Mouse (Mus musculus) gastrocnemius, adult 18-20 months (tissue): ENCODE results near the gene Gcg. TPM values are rescaled to one million over a fixed set of nuclear protein-coding genes. Genes with fewer than 3 reads are reported as not detected.

ENCODE experiments used
- DNase-seq: peaks from one replicate; pipeline ENCODE4 v3.0.0; 2021; ENCODE audit warnings: low spot score
- long read RNA-seq, 2 experiments: library from polyadenylated mRNA; stranded (forward); transcript quantifications; one replicate each; pipeline ENCODE4 v2.0.0; 2021
- total RNA-seq, 2 experiments: library from RNA; stranded (reverse); gene quantifications; 2 replicates each; pipeline ENCODE4 v1.2.3; 2021

Gcg gene
- not detected for total RNA-seq
- long read RNA-seq, experiment 1, result 0 reads
- long read RNA-seq, experiment 2, result 0 reads

DNA sequence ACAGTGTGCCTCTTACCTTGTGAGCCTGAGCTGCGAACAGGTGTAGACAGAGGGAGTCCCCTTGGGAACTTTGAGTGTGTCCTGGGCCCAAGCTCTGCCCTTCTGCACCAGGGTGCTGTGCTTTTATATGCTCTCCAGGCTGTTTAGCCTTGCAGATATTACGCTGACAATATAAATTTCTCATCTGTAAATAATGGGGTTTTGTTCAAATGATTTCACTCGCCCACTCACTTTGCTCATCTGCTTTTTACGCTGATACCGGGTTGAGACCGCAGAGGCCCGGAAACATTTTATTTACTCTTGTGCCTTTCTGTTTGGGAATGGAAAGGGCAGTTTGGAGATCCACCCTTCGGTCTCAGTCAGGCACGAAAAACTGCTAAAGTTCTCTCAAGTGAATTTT, at the start of gene Gcg:
TSS of gene Gcg (minus strand) at position 101 of the 400 bp plus-strand sequence.
- DNase-seq, result no peak

DNA sequence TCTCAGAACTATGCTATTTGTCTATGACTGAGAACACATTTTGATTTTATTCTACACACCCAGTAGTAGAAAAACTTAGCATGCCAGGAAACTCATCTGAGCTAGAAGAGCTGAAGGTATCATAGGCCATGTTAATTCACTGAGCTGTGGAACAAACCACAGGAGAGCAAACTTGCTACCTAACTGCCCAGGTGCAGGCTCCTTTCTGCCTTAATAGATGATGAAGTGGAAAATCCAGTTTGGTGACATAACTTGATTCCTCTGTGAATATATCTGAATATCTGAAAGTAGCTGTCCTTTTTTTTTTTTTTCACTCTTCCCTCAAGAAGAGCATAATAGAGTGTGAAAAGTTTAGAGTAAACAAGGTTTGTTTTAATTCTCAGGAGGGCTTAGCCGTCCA, 47.6 kb upstream of the Gcg start:
- no peak for DNase-seq

DNA sequence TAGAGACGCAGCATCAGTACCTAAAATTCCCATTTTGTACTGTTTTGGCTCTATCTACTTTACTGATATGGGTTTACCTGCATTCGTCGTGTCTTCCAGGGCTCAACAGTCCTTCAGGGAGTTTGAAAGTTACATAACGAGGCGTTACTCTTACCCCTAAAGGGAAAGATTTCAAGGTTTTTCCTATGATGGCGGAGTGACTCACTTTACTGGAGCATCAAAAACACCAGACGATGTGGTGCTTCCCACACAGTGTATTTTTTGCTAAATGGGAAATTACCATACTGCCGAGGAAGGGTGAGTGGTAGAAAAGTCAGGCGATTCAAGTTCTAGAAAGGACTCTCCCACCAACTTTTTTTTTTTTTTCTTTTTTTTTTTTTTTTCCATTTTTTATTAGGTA, 42.9 kb upstream of the Gcg start:
- DNase-seq, result no peak

DNA sequence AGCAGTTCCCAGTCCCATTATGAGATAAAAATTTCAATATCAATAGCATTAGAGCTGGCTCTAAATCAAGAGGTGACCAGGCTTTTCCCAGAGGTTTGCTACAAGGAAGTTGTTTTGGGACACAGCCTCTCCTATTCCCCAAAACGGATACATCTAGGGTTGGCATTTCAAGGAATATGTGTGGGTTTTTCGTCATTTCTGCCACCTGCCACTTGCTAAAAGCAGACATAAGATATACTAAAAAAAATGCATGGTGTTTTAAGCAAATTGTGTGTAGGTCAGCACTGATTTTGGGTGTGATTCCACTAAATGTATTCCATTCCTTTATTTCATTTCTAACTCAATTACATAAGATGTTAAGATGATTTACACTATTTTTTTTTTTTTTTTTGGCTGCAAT, 34.3 kb upstream of the Gcg start:
- DNase-seq, result no peak

- no peak for DNase-seq
Observed at GRCm38 (mm10) chr2:62514477-62514876, 31.0 kb upstream of the Gcg start.

GRCm38 (mm10) chr2:62513477-62513876, 30.0 kb upstream of the Gcg start:
- no peak for DNase-seq

DNA sequence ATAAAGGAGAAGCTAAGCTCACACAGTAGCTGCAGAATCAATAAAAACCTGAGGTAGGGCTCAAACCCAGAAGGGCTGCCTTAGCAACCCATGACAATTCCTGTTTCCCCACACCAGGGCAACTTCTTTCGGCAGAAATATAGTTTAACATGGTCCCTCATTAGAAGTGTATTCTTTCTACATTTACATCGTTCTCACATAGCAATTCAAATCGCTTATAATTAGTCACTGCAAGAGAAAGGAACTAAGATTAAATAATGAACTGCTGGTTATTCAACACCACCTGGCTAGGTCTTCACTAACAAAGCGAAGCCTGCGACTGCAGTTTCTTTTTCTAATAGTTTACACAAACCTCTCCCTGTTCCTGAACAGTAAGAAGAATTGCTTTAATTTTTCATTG, 23.7 kb upstream of the Gcg start:
- no peak for DNase-seq

DNA sequence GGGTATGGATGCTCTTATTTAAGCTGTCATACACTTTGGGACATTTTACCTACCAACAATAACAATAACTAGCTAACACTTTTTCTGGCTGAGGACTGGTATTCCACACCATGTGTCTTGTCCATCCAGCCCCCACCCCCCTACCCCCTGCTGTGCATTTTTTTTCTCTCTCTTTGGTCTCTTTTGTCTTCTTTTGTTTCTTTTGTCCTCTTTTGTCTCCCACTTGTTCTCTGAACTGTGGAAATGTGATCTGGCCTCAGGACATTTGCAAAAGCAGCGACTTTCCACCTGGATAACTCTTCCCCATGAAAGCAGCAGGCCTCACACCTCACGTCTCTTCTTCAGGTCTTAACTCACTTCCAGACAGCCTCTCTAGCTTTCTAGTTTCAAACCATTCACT, 23.0 kb upstream of the Gcg start:
- no peak for DNase-seq

DNA sequence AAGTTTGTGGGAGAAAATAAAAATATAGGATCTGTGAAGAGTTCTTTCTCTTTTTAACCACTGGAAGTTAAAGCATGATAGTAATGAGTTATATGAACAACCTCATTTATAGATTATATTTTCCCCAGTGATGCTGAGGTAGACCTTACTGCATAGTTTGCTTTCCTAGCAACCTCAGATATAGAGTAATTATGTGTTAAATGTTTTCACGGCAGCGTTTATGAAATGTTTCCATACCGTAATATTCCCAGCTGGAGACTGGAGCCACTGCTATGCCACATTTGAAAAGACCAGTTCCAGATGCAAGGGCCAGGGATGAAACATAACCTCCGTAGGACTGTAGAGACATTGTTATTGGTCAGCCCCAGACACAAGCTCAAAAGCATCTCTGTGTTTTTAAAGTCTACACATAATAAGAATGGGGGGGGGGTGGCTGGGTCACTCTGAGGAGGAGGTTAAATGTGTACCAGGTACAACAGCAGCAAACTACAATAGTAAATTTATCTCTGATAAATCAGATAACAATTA, 20.9 kb upstream of the Gcg start:
- no peak for DNase-seq

DNA sequence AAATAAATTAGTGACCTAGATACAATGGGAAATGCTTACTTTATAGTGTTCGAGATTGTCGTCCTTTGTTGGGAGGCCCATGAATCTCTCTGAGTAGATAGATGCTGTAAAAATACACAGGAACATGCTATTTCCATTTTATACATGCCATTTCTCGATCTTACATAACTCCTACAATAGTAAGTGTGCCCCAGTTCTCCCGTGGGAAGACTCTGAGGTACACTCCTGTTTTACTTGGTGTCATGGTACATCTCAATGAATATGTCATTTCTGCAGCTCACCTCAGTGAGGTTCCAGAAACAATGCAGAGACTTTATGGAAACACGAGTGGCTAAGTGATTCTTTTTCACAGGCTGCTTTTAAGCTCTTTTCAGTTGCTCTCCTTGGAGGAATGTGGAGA, 19.9 kb upstream of the Gcg start:
- DNase-seq, result no peak

- DNase-seq, result no peak
Observed at GRCm38 (mm10) chr2:62502516-62502915, 19.1 kb upstream of the Gcg start.

GRCm38 (mm10) chr2:62498821-62499220, 15.4 kb upstream of the Gcg start:
- no peak for DNase-seq

- DNase-seq, result no peak
Observed at GRCm38 (mm10) chr2:62498086-62498485, 14.6 kb upstream of the Gcg start.

DNA sequence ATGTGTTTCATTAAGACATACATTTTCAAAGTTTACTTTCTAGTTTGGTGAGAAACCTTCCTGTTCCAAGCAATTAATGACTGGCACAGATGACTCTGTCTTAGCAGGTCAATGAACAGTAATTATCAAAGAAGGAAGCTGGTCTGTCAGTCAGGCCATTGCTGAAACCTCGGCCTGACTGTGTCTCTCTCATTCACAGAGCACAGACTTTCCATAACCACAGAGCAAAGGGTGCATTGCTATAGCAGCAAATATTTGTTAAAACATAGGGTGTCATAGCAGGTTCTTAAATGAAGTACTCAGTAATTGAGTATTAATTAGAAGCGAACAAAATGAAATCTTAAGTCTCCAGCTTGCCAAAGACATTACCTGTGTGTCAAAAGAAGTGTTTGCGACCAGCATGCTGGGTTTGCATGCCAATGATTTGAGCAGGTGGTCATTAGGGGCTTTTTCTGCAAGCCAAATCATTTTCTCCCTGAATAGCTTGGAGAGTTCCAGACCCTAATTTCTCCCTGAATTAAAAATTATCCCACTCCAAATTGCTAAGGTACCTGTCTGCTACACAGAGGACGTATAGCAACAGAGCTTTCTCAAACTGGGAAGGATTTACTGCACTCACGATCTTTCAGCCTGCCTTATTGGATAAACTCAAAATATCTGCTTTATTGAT, 14.0 kb upstream of the Gcg start:
- DNase-seq, result no peak

GRCm38 (mm10) chr2:62495407-62495806, 12.0 kb upstream of the Gcg start:
- no peak for DNase-seq

- no peak for DNase-seq
Observed at GRCm38 (mm10) chr2:62489832-62490231, 6.4 kb upstream of the Gcg start.

- DNase-seq, result no peak
Observed at GRCm38 (mm10) chr2:62484906-62485305, 1.5 kb upstream of the Gcg start.

DNA sequence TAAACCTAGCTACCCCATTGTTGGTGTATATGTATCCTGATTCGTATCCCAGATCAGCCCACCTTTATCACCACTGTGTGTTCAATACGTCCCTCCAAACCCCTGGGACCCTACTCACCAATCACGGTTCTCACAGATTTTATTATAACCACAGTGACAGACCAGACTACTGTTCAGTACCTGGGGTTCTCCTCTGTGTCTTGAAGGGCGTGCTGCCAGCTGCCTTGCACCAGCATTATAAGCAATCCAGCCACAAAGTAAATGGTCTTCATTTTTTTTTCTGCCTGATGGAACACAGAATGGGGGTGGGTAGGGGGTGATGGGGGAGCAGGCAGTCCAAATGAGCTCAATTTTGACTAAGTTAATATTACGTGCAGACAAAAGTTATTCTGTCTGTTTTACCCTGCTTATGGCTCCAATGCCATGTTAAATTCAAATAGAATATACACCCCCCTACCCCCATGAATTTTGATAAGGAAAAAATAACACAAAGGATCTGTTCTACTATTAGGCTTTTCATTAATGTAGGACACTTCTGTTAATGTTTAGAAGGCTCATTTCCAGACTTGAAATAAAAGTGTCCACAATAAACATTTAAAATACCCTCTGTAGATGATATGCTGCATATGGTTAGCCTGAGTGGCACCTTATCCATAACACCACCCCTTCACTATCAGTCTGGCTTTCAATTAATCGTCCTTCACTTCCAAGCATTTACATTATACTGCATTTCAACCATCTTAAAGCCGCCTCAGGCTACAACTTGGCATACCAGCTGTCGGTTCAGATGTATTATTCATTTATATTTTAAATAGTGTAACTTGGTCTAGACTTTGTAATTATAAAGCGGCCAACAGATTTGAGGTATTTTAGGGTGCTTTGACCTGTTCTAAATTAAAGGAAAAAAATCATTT, 2.9 kb downstream of the Gcg start:
- DNase-seq, result no peak

- DNase-seq, result peak; percentile 12
Observed at GRCm38 (mm10) chr2:62469551-62469950, 13.9 kb downstream of the Gcg start.

GRCm38 (mm10) chr2:62463287-62463686, 20.2 kb downstream of the Gcg start:
- DNase-seq, result no peak

DNA sequence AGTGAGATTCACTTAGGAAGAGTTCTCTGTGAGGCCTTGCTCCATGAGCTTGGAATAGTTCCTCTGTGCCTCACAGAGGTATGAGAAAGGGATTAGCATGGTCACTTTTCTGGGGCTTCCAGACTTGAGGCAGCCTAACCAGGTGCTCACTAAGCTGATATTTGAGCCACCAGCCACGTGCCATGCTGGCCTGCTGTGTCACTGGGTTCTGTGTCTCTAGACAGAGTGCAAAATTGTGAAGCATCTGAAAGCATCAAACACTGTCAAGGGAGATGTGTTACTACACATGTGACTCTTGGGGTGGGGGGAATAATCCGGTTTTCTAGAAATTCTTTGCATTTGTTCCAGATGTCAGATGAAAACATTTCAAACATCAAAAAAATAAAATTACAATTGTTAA, 21.3 kb downstream of the Gcg start:
- no peak for DNase-seq

GRCm38 (mm10) chr2:62460815-62461450, 22.5 kb downstream of the Gcg start:
- no peak for DNase-seq
